Mouse (Mus musculus) spleen, adult 2 months (tissue): ENCODE results near the gene Gm49630. TPM values are rescaled to one million over a fixed set of nuclear protein-coding genes. Genes with fewer than 3 reads are reported as not detected.
"Not testable (repeated sequence)": the region's sequence is repeated elsewhere in the genome, so short reads cannot be mapped to it uniquely, and the experiment has no call there.

ENCODE experiments used
- DNase-seq, 2 experiments: peaks; one replicate each; pipeline versions ENCODE4 v3.0.0 to v3.0.0-alpha.2; 2012 to 2021; ENCODE audit warnings: low spot score in 2 of 2, low read depth in 1 of 2
- H3K27ac ChIP-seq: fragments of 200-500 bp; 2 replicates; pipeline ENCODE4 v1.5.1; 2012; ENCODE audit warnings: low read length, inconsistent platforms; ENCODE audit not compliant: insufficient read depth
- H3K27me3 ChIP-seq: fragments of 200-500 bp; 2 replicates; pipeline ENCODE4 v1.6.1; 2012; ENCODE audit warnings: mild to moderate bottlenecking, moderate library complexity, low read length, inconsistent platforms; ENCODE audit not compliant: control insufficient read depth, insufficient read depth
- H3K36me3 ChIP-seq: fragments of 200-500 bp; 2 replicates; pipeline ENCODE4 v1.6.1; 2012; ENCODE audit warnings: mild to moderate bottlenecking, low read length, inconsistent platforms; ENCODE audit not compliant: control insufficient read depth, insufficient read depth
- H3K4me1 ChIP-seq: fragments of 200-500 bp; 2 replicates; pipeline ENCODE4 v1.6.1; 2011; ENCODE audit warnings: inconsistent platforms; ENCODE audit not compliant: control insufficient read depth, insufficient read depth, insufficient read length
- H3K4me3 ChIP-seq: fragments of 200-500 bp; 2 replicates; pipeline ENCODE4 v1.5.1; 2011; ENCODE audit warnings: mild to moderate bottlenecking, inconsistent platforms; ENCODE audit not compliant: insufficient read depth, insufficient read length; ENCODE audit errors: extremely low read depth
- WGBS: fragments of 180-500 bp; shearing (Covaris S2); methylation state at CpG from one replicate; pipeline ENCODE4 v1.1.7; 2018; 5-methylcytosine and 5-hydroxymethylcytosine counted together
- polyA plus RNA-seq: library from polyadenylated mRNA; depleted of rRNA; stranded (reverse); fragments of >200 nt; gene quantifications from 2 replicates; pipeline ENCODE4 v1.2.3, GENCODE M21; 2012

Gene Gm49630
- polyA plus RNA-seq, 1 experiment = not detected

- 78% methylated on average over 4 of the region's 7 CpGs for WGBS
- H3K4me3 ChIP-seq = not testable (repeated sequence)
Observed at GRCm38 (mm10) chr17:7366676-7367374, 5.0 kb downstream of the Gm49630 start.

GRCm38 (mm10) chr17:7366265-7366664, 5.5 kb downstream of the Gm49630 start:
- not testable (repeated sequence) for DNase-seq, H3K4me3 ChIP-seq, H3K4me1 ChIP-seq, H3K27me3 ChIP-seq, H3K27ac ChIP-seq, H3K36me3 ChIP-seq
- WGBS = 71% methylated on average over 1 of the region's 1 CpGs

More at GRCm38 (mm10) chr17:7366676-7367374, 5.0 kb downstream of the Gm49630 start:
- H3K27ac ChIP-seq, H3K36me3 ChIP-seq, H3K4me1 ChIP-seq, DNase-seq, H3K27me3 ChIP-seq: not testable (repeated sequence)

GRCm38 (mm10) chr17:7365615-7366014, 6.2 kb downstream of the Gm49630 start:
- DNase-seq, H3K4me3 ChIP-seq, H3K36me3 ChIP-seq, H3K27ac ChIP-seq, H3K4me1 ChIP-seq, H3K27me3 ChIP-seq: not testable (repeated sequence)
- no CpG with 5 or more reads among the region's 3 CpGs for WGBS

GRCm38 (mm10) chr17:7360749-7361465, 10.9 kb downstream of the Gm49630 start:
- H3K27ac ChIP-seq = not testable (repeated sequence)

GRCm38 (mm10) chr17:7359806-7360205, 12.0 kb downstream of the Gm49630 start:
- 86% methylated on average over 4 of the region's 4 CpGs for WGBS
- H3K27ac ChIP-seq, DNase-seq, H3K4me1 ChIP-seq, H3K36me3 ChIP-seq, H3K27me3 ChIP-seq, H3K4me3 ChIP-seq: not testable (repeated sequence)

More at GRCm38 (mm10) chr17:7360749-7361465, 10.9 kb downstream of the Gm49630 start:
- H3K4me1 ChIP-seq, DNase-seq, H3K36me3 ChIP-seq, H3K27me3 ChIP-seq, H3K4me3 ChIP-seq: not testable (repeated sequence)
- 85% methylated on average over 9 of the region's 9 CpGs for WGBS

- H3K4me3 ChIP-seq, DNase-seq, H3K27ac ChIP-seq, H3K27me3 ChIP-seq, H3K36me3 ChIP-seq, H3K4me1 ChIP-seq: not testable (repeated sequence)
- WGBS = 92% methylated on average over 1 of the region's 1 CpGs
Observed at GRCm38 (mm10) chr17:7352596-7352995, 19.2 kb downstream of the Gm49630 start, which contains the start of gene Ttll2. Ttll2 (minus strand) TSS chr17:7352696.

GRCm38 (mm10) chr17:7348765-7349164, 23.0 kb downstream of the Gm49630 start:
- WGBS = 62% methylated on average over 2 of the region's 3 CpGs
- not testable (repeated sequence) for H3K27me3 ChIP-seq, H3K27ac ChIP-seq, H3K4me1 ChIP-seq, H3K4me3 ChIP-seq, H3K36me3 ChIP-seq, DNase-seq

- not testable (repeated sequence) for DNase-seq, H3K4me3 ChIP-seq
- WGBS = 60% methylated on average over 9 of the region's 9 CpGs
Observed at GRCm38 (mm10) chr17:7337381-7337780, 34.4 kb downstream of the Gm49630 start.

GRCm38 (mm10) chr17:7332745-7333144, 39.0 kb downstream of the Gm49630 start:
- not testable (repeated sequence) for H3K27ac ChIP-seq, H3K36me3 ChIP-seq, H3K4me1 ChIP-seq, H3K4me3 ChIP-seq, DNase-seq, H3K27me3 ChIP-seq
- WGBS = 61% methylated on average over 3 of the region's 5 CpGs

More at GRCm38 (mm10) chr17:7337381-7337780, 34.4 kb downstream of the Gm49630 start:
- not testable (repeated sequence) for H3K27ac ChIP-seq, H3K27me3 ChIP-seq, H3K36me3 ChIP-seq, H3K4me1 ChIP-seq

- not testable (repeated sequence) for H3K4me1 ChIP-seq, H3K27me3 ChIP-seq, H3K27ac ChIP-seq, DNase-seq, H3K36me3 ChIP-seq, H3K4me3 ChIP-seq
- WGBS = 71% methylated on average over 8 of the region's 8 CpGs
Observed at GRCm38 (mm10) chr17:7326415-7326814, 45.4 kb downstream of the Gm49630 start.

- not testable (repeated sequence) for H3K4me1 ChIP-seq, H3K27me3 ChIP-seq, DNase-seq, H3K27ac ChIP-seq, H3K36me3 ChIP-seq, H3K4me3 ChIP-seq
- WGBS = 90% methylated on average over 5 of the region's 5 CpGs
Observed at GRCm38 (mm10) chr17:7324346-7324745, 47.4 kb downstream of the Gm49630 start, which contains the start of gene Tcp10a. Tcp10a (plus strand) TSS chr17:7324646.
